Mouse (Mus musculus) testis, adult 2 months (tissue): Measurements from ENCODE around the gene Wdr73.

Experiments used
- CTCF ChIP-seq: fragments of 200-500 bp; IDR thresholded peaks from 2 replicates; pipeline ENCODE4 v1.5.1; 2012; ENCODE audit warnings: low read depth, mild to moderate bottlenecking, inconsistent platforms, low read length, moderate library complexity; ENCODE audit not compliant: control insufficient read depth, insufficient read depth, insufficient replicate concordance
- POLR2A ChIP-seq: fragments of 200-500 bp; IDR thresholded peaks from 2 replicates; pipeline ENCODE4 v1.6.1; 2012; ENCODE audit warnings: low read depth, mild to moderate bottlenecking, inconsistent platforms, low read length, moderate library complexity; ENCODE audit not compliant: control insufficient read depth

- TF ChIP-seq CTCF = no peak
- no peak for TF ChIP-seq POLR2A
Measured at GRCm38 (mm10) chr7:80866514-80867147, 34.4 kb downstream of the Wdr73 start.
